Mouse (Mus musculus): Measurements from ENCODE around the gene Ppard. TPM values are rescaled to one million over a fixed set of nuclear protein-coding genes. Genes with fewer than 3 reads are reported as not detected.

Gene Ppard
- polyA plus RNA-seq, 1 experiment from 2014 or later, result 0.77 TPM

DNA sequence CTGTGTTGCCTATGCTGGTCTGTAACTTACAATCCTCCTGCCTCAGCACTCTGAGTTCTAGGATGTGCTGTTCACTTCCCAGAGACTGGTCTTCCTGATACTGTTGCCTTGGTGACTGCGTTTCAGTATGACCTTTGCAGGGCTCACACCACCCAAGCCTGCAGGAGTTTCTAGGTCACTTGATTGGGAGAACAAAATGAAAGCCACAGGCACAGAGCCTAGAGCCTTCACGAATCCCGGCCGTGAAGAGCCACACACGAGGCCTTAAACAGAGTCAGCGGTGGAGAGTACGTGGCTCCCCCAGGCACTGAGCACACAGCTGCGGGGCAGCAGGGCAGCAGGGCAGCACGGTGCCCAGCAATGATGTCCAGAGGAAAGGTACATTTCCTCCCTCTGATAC lies 25.8 kb downstream of the Ppard start:
- no peak overlapping the region for H3K27ac ChIP-seq (ENCODE audit: low read length)
- H3K4me1 ChIP-seq (ENCODE audit: control insufficient read depth, low read depth, low read length), result peaks cover 27% of the 10 kb centered on the region
- ATAC-seq (ENCODE audit: low read depth), result no peak

DNA sequence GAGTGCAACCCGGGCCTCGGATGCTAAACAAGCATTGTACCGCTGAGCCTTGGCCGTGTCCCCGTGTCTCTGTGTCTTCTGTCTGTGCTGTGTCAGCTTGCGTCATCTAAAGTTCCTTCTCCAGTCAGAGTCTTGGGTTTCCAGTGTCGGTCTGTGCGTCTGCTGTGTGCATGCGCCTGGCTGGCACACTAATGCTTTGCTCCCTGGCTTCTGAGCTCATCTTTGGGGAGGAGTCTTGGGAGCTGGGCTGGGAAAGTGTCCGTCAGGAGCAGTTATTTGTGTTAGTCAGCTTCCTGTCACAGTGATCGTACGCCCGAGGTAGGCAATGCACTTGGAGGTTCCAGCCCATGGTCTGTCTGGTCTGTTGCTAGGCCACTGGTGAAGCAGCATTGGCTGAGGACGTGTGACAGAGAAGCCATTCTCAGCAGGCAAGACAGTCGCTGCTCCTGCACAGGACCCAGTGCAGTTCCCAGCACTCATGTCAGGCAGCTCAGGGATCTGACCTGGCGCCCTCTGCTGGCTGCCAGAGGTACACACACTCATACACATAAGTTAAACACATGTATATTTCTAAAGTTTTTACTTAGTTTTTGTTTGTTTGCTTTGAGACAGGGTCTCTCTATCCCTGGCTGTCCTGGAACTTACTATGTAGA lies 27.5 kb downstream of the Ppard start:
- Histone ChIP-seq H3K9ac (ENCODE audit: low read depth, low read length) (no peak overlapping the region), H3K4me3 (ENCODE audit: low read depth, low read length) (no peak overlapping the region), H3K4me1 (ENCODE audit: control insufficient read depth, low read depth, low read length) (peaks cover 27% of the 10 kb centered on the region), H3K36me3 (ENCODE audit: control insufficient read depth, insufficient read depth) (no peaks in the 10 kb centered on the region), H3K4me2 (ENCODE audit: low read depth, low read length) (no peak overlapping the region), H3K27ac (ENCODE audit: low read length) (no peak overlapping the region; the same call in 1 of the 2 replicates), H3K9me3 (replicated peaks; ENCODE audit: control insufficient read depth, low read length) (no peaks in the 10 kb centered on the region), H3K27me3 (ENCODE audit: control insufficient read depth, insufficient read depth, low read depth, low read length) (no peaks in the 10 kb centered on the region)
- 71% methylated on average over 16 of the region's 16 CpGs for WGBS (ENCODE audit: insufficient replicate concordance)
- ATAC-seq (ENCODE audit: low read depth), result 0 out of 2 replicates have a peak, but pooled peaks have one; percentile 14

More for the DNA sequence above, 25.8 kb downstream of the Ppard start:
- H3K9me3 ChIP-seq (replicated peaks; ENCODE audit: control insufficient read depth, low read length), result no peaks in the 10 kb centered on the region
- H3K27me3 ChIP-seq (ENCODE audit: control insufficient read depth, insufficient read depth, low read depth, low read length), result no peaks in the 10 kb centered on the region
- no peaks in the 10 kb centered on the region for H3K36me3 ChIP-seq (ENCODE audit: control insufficient read depth, insufficient read depth)
- WGBS (ENCODE audit: insufficient replicate concordance), result 73% methylated on average over 9 of the region's 9 CpGs
- no peak overlapping the region for H3K4me3 ChIP-seq (ENCODE audit: low read depth, low read length)
- H3K4me2 ChIP-seq (ENCODE audit: low read depth, low read length), result no peak overlapping the region
- no peak overlapping the region for H3K9ac ChIP-seq (ENCODE audit: low read depth, low read length)

DNA sequence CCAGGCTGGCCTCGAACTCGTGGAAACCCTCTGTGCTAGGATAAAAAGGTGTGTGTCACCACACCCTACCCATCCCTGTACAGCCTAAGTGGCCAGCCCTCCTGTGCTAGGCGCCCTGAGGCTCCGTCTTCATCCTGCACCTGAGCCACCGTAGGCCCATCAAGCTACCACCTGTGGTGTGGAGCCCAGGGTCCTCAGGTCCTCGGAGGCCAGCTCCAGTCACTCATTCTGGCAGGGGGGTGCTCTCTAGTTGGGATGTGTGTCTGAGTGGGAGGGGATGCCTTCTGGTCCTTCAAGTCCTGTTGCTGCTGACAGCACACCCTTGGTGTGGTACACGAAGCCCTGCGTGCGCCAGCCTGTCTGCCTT lies 28.0 kb downstream of the Ppard start:
- no peaks in the 10 kb centered on the region for H3K9me3 ChIP-seq (replicated peaks; ENCODE audit: control insufficient read depth, low read length)
- 72% methylated on average over 9 of the region's 9 CpGs for WGBS (ENCODE audit: insufficient replicate concordance)
- H3K4me1 ChIP-seq (ENCODE audit: control insufficient read depth, low read depth, low read length), result peaks cover 23% of the 10 kb centered on the region
- H3K9ac ChIP-seq (ENCODE audit: low read depth, low read length), result no peak overlapping the region
- no peak overlapping the region for H3K4me3 ChIP-seq (ENCODE audit: low read depth, low read length)
- ATAC-seq (ENCODE audit: low read depth), result no peak
- no peak overlapping the region for H3K4me2 ChIP-seq (ENCODE audit: low read depth, low read length)
- H3K27me3 ChIP-seq (ENCODE audit: control insufficient read depth, insufficient read depth, low read depth, low read length), result no peaks in the 10 kb centered on the region
- H3K36me3 ChIP-seq (ENCODE audit: control insufficient read depth, insufficient read depth), result no peaks in the 10 kb centered on the region
- H3K27ac ChIP-seq (ENCODE audit: low read length), result no peak overlapping the region

DNA sequence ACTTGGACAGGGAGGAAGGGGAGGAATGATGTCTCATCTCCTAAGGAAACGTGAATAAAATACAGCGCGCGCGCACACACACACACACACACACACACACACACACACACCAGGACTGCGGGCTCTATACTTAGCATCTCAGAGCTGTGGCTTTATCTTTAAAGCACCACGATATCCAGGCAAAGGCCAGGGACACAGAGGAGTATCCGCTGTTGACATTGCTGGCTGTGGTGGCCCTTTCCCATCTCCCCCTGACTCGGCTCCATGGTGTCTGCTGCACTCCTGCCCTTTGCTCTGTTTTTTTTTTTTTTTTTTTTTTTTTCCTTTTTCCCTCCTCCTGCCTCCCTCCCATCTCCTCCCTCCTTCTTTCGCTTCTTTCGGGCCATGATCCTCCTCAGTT lies 29.3 kb downstream of the Ppard start:
- WGBS (ENCODE audit: insufficient replicate concordance), result 61% methylated on average over 11 of the region's 11 CpGs
- Histone ChIP-seq H3K9ac (ENCODE audit: low read depth, low read length) (no peak overlapping the region), H3K36me3 (ENCODE audit: control insufficient read depth, insufficient read depth) (no peaks in the 10 kb centered on the region), H3K4me2 (ENCODE audit: low read depth, low read length) (no peak overlapping the region), H3K4me1 (ENCODE audit: control insufficient read depth, low read depth, low read length) (peaks cover 11% of the 10 kb centered on the region), H3K27me3 (ENCODE audit: control insufficient read depth, insufficient read depth, low read depth, low read length) (no peaks in the 10 kb centered on the region), H3K27ac (ENCODE audit: low read length) (no peak overlapping the region), H3K4me3 (ENCODE audit: low read depth, low read length) (no peak overlapping the region), H3K9me3 (replicated peaks; ENCODE audit: control insufficient read depth, low read length) (no peaks in the 10 kb centered on the region)
- peak; percentile 50 for ATAC-seq (ENCODE audit: low read depth)

DNA sequence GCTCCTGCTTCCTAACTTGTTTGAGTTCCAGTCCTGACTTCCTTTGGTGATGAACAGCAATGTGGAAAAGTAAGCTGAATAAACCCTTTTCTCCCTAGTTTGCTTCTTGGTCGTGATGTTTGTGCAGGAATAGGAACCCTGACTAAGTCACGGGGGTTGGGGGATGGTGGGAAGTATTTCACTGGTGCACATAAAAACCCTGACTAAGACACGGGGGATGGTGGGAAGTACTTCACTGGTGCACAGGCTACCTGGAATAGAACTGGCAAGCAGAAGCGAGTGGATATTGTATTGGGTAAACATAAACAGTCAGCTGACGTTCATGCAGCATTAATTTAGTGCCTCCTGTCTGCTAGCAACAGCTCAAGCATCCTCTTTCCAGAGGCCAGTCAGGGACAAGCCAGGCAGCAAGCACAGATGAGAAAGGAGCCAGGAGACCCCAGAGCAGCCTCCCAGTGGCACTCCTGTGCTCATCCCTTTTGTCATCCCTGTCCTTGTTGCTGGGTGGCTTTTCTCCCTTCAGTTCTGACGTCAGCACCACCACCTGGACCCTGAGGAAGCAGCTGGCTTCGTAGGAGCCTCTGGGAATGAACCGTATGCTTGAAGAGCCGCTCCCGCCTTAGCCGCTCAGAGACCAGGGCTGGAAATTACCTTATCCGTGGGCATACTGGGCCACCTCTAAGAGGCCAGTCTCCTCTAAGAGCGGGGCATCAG lies 30.8 kb downstream of the Ppard start:
- ATAC-seq (ENCODE audit: low read depth), result no peak
- H3K4me1 ChIP-seq (ENCODE audit: control insufficient read depth, low read depth, low read length), result peaks cover 4% of the 10 kb centered on the region; the same call in 1 of the 2 replicates
- H3K4me2 ChIP-seq (ENCODE audit: low read depth, low read length), result no peak overlapping the region
- H3K27me3 ChIP-seq (ENCODE audit: control insufficient read depth, insufficient read depth, low read depth, low read length), result no peaks in the 10 kb centered on the region
- H3K36me3 ChIP-seq (ENCODE audit: control insufficient read depth, insufficient read depth), result no peaks in the 10 kb centered on the region
- no peaks in the 10 kb centered on the region for H3K9me3 ChIP-seq (replicated peaks; ENCODE audit: control insufficient read depth, low read length)
- H3K9ac ChIP-seq (ENCODE audit: low read depth, low read length), result no peak overlapping the region
- no peak overlapping the region for H3K4me3 ChIP-seq (ENCODE audit: low read depth, low read length)
- 66% methylated on average over 13 of the region's 13 CpGs for WGBS (ENCODE audit: insufficient replicate concordance)
- no peak overlapping the region for H3K27ac ChIP-seq (ENCODE audit: low read length)

DNA sequence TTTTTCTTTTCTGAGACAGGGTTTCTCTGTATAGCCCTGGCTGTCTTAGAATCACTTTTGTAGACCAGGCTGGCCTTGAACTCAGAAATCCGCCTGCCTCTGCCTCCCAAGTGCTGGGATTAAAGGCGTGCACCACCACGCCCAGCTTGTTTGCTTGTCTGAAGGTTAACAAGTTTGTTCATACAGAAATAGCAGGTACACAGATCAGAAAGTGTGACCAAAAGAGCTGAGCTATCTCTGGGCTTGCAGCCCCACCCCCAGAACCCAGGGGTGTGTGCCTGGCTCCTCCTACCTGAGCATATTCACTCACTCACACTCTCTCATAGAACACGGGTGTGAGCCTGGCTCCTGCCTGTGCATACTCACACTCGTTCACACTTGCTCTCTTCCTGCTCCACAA lies 34.8 kb downstream of the Ppard start:
- Histone ChIP-seq H3K36me3 (ENCODE audit: control insufficient read depth, insufficient read depth) (no peaks in the 10 kb centered on the region), H3K27ac (ENCODE audit: low read length) (no peak overlapping the region), H3K4me1 (ENCODE audit: control insufficient read depth, low read depth, low read length) (peaks cover 3% of the 10 kb centered on the region), H3K4me2 (ENCODE audit: low read depth, low read length) (no peak overlapping the region), H3K9me3 (replicated peaks; ENCODE audit: control insufficient read depth, low read length) (no peaks in the 10 kb centered on the region), H3K27me3 (ENCODE audit: control insufficient read depth, insufficient read depth, low read depth, low read length) (no peaks in the 10 kb centered on the region), H3K9ac (ENCODE audit: low read depth, low read length) (no peak overlapping the region), H3K4me3 (ENCODE audit: low read depth, low read length) (no peak overlapping the region)
- WGBS (ENCODE audit: insufficient replicate concordance), result 56% methylated on average over 5 of the region's 5 CpGs
- no peak for ATAC-seq (ENCODE audit: low read depth)

DNA sequence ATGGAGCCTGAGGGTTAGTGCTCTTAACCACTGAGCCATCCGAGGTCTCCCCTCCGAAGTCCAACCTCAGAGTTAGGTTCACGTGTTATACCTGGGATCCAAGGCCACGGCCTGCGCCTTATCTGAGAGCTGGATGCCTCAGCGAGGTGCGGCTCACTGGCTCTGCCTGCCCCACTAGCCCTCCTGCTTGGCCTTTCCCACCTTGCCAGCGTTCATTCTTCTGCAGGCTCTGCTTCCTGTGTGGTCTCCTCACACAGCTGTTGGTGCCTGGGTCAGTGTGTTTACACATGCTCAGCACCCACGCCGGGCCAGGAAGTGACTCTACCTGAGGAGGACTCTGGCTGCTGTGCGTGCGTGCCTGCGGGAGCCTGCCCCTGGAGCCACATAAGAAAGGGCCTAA lies 37.7 kb downstream of the Ppard start:
- WGBS (ENCODE audit: insufficient replicate concordance), result 54% methylated on average over 13 of the region's 13 CpGs
- H3K4me2 ChIP-seq (ENCODE audit: low read depth, low read length), result no peak overlapping the region
- no peak overlapping the region for H3K4me3 ChIP-seq (ENCODE audit: low read depth, low read length)
- H3K9me3 ChIP-seq (replicated peaks; ENCODE audit: control insufficient read depth, low read length), result no peaks in the 10 kb centered on the region
- peak; percentile 55; the same call in 1 of the 2 replicates for ATAC-seq (ENCODE audit: low read depth)
- peaks cover 3% of the 10 kb centered on the region for H3K4me1 ChIP-seq (ENCODE audit: control insufficient read depth, low read depth, low read length)
- H3K27me3 ChIP-seq (ENCODE audit: control insufficient read depth, insufficient read depth, low read depth, low read length), result no peaks in the 10 kb centered on the region
- H3K9ac ChIP-seq (ENCODE audit: low read depth, low read length), result no peak overlapping the region
- H3K27ac ChIP-seq (ENCODE audit: low read length), result no peak overlapping the region
- no peaks in the 10 kb centered on the region for H3K36me3 ChIP-seq (ENCODE audit: control insufficient read depth, insufficient read depth)

DNA sequence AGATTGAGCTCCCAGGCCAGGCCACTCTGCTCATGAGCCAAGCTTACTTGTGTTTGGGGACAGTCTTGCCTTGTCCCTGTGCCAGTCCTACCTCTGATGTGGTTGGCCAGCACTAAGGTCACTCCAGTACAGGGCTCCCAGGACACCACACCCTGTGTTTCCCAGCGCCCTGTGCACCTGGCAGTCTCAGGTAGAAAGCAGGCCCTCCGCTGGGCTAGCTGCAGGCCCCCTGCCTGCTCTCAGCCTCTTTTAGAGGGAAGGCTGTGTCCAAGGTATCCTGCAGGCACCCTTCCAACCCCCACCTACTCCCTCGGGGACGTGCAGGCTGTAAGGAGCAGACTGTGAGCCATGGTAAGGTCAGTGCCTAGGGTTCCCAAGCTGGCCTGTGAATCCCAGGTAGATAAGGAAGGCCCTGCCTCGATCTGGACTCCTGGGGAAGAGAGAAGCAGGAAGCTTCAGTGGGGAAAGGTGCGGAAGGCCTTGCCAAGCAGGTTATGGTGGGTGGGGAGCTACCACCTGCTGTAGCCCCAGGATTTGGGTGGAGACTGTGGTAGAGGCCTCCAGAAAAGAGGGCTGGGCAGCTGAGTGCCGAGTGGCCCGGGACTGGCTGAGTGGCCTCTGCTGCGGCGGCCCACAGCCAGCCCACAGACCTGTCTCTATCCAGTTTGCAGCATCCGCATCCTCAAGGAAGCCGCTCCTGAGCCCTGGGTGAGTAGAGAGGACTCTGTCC lies 39.2 kb downstream of the Ppard start:
- 75% methylated on average over 12 of the region's 12 CpGs for WGBS (ENCODE audit: insufficient replicate concordance)
- H3K4me1 ChIP-seq (ENCODE audit: control insufficient read depth, low read depth, low read length), result peaks cover 3% of the 10 kb centered on the region
- ATAC-seq (ENCODE audit: low read depth), result no peak

DNA sequence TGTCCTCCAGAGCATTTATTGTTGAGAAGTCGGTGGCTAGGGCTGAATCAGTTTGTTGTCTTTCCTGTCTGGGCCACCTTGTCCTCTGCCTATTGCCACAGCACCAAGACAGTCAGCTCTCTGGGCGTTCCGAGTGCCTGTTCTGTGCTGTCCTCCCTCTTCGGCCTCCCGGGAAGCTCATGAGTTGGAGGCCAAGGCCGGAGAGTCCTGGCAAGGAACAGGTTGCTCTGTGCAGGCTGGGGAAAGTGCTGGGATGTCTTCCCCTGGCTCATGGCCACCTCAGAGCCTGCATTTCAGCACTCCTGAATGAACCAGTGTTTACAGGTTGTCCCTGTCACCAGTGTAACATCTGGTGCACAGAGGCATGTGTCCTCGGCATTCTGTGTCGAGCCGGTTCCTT lies 39.8 kb downstream of the Ppard start:
- peaks cover 3% of the 10 kb centered on the region for H3K4me1 ChIP-seq (ENCODE audit: control insufficient read depth, low read depth, low read length)
- ATAC-seq (ENCODE audit: low read depth), result no peak
- no peak overlapping the region for H3K27ac ChIP-seq (ENCODE audit: low read length)
- no peaks in the 10 kb centered on the region for H3K27me3 ChIP-seq (ENCODE audit: control insufficient read depth, insufficient read depth, low read depth, low read length)
- H3K4me2 ChIP-seq (ENCODE audit: low read depth, low read length), result no peak overlapping the region
- no peak overlapping the region for H3K4me3 ChIP-seq (ENCODE audit: low read depth, low read length)
- WGBS (ENCODE audit: insufficient replicate concordance), result 80% methylated on average over 9 of the region's 9 CpGs
- no peaks in the 10 kb centered on the region for H3K36me3 ChIP-seq (ENCODE audit: control insufficient read depth, insufficient read depth)
- H3K9ac ChIP-seq (ENCODE audit: low read depth, low read length), result no peak overlapping the region
- no peaks in the 10 kb centered on the region for H3K9me3 ChIP-seq (replicated peaks; ENCODE audit: control insufficient read depth, low read length)

More for the DNA sequence above, 39.2 kb downstream of the Ppard start:
- H3K9me3 ChIP-seq (replicated peaks; ENCODE audit: control insufficient read depth, low read length), result no peaks in the 10 kb centered on the region
- no peaks in the 10 kb centered on the region for H3K36me3 ChIP-seq (ENCODE audit: control insufficient read depth, insufficient read depth)
- H3K9ac ChIP-seq (ENCODE audit: low read depth, low read length), result no peak overlapping the region
- no peak overlapping the region for H3K27ac ChIP-seq (ENCODE audit: low read length)
- H3K4me2 ChIP-seq (ENCODE audit: low read depth, low read length), result no peak overlapping the region
- no peaks in the 10 kb centered on the region for H3K27me3 ChIP-seq (ENCODE audit: control insufficient read depth, insufficient read depth, low read depth, low read length)
- no peak overlapping the region for H3K4me3 ChIP-seq (ENCODE audit: low read depth, low read length)

All from liver, embryonic 16.5 days (tissue).